Comparison of ENCODE assay signal across 10 mouse cellular contexts in genomic region chrX:157378822-157379221, GRCm38 (mm10). TPM values are rescaled to one million over a fixed set of nuclear protein-coding genes. Genes with fewer than 3 reads are reported as not detected.
DNase-seq lines count a peak whose midpoint lies in the region; TF ChIP-seq lines count a peak whose summit lies in the region.
"Had no signal": no experiment of that assay in that cellular context is flagged by ENCODE, and none has a peak within 500 bp of the region (broad histone marks: within the 10 kb centered on the region; RNA-seq: fewer than 3 reads in every experiment).

No protein-coding gene starts in this region.

- H3K27ac ChIP-seq in gastrocnemius, adult 2 months: no peak overlapping the region
- no peak overlapping the region for H3K27ac ChIP-seq in heart, embryonic 10.5 days
- H3K27ac ChIP-seq: limb, embryonic 15.5 days; midbrain, embryonic 15.5 days had no signal

- no peaks in the 10 kb centered on the region for H3K4me1 ChIP-seq in heart, embryonic 10.5 days
- H3K4me1 ChIP-seq: limb, embryonic 15.5 days; midbrain, embryonic 15.5 days had no signal

- DNase-seq in gastrocnemius, adult 2 months: no peak
- DNase-seq in gastrocnemius, postnatal 25 days: no peak
- peak; percentile 3 to 7 for DNase-seq in lung, adult 18-20 months
- DNase-seq in lung, postnatal 25 days (ENCODE audit: low spot score): no peak
- peak; percentile 71 for DNase-seq in ZHBTc4 (ENCODE audit: low read depth, low spot score)
- peak; percentile 13 for DNase-seq in lung, postnatal 14 days
- no peak for DNase-seq in T-cell, adult 2 months (ENCODE audit: low spot score)
- no peak for DNase-seq in heart, embryonic 10.5 days (ENCODE audit: low spot score)

- H3K9me3 ChIP-seq in heart, embryonic 10.5 days: no peaks in the 10 kb centered on the region
- H3K9me3 ChIP-seq: limb, embryonic 15.5 days; midbrain, embryonic 15.5 days had no signal

- 49% methylated on average over 10 of the region's 10 CpGs for WGBS in heart, embryonic 10.5 days

- no peaks in the 10 kb centered on the region for H3K36me3 ChIP-seq in heart, embryonic 10.5 days
- H3K36me3 ChIP-seq: limb, embryonic 15.5 days; midbrain, embryonic 15.5 days had no signal

- no peaks in the 10 kb centered on the region for H3K27me3 ChIP-seq in heart, embryonic 10.5 days (ENCODE audit: insufficient read depth, poor library complexity, severe bottlenecking)
- H3K27me3 ChIP-seq: limb, embryonic 15.5 days; midbrain, embryonic 15.5 days had no signal

- peak; percentile 16; the same call in 1 of the 2 replicates for TF ChIP-seq CTCF in gastrocnemius, adult 2 months (IDR thresholded peaks at IDR 0.05)

- no peak overlapping the region for H3K4me3 ChIP-seq in gastrocnemius, adult 2 months
- H3K4me3 ChIP-seq in heart, embryonic 10.5 days: no peak overlapping the region
- H3K4me3 ChIP-seq: limb, embryonic 15.5 days; midbrain, embryonic 15.5 days had no signal

- intact Hi-C loops in gastrocnemius, adult 2 months (cut with DNase I): no loop called here

RNA-seq across cellular contexts. Expression of gene Phex, which starts 36.3 kb away (rescaled TPM):
- total RNA-seq in gastrocnemius, adult 2 months (2021): under 1 TPM; 0.33 TPM
- total RNA-seq in gastrocnemius, postnatal 25 days (2021): under 1 TPM; 0.29 to 0.33 TPM
- polyA plus RNA-seq in heart, embryonic 10.5 days (2016; fragmentation: Nextera tagmentation; extraction: Ambion mirVana): 0.14 and 0.18 TPM in 2 replicates

Comparison
In these comparisons a context has a peak if more than half of its experiments do, and no peak if none do; other contexts are left out.
1. DNase-seq: peak in lung, adult 18-20 months (2 of 2), ZHBTc4 (single experiment) and lung, postnatal 14 days (single experiment); none in gastrocnemius, adult 2 months (single experiment), gastrocnemius, postnatal 25 days (single experiment), lung, postnatal 25 days (single experiment), T-cell, adult 2 months (single experiment) and heart, embryonic 10.5 days (single experiment).